Mouse (Mus musculus) splenic B cell, adult 2 months (primary cell): ENCODE data around the gene Ubxn2a.
"Not testable (repeated sequence)": the region's sequence is repeated elsewhere in the genome, so short reads cannot be mapped to it uniquely, and the experiment has no call there.

Experiments
- DNase-seq: peaks from one replicate; pipeline ENCODE4 v3.0.0-alpha.2; 2011; ENCODE audit warnings: low read depth, low spot score
- H3K27me3 ChIP-seq: 2 replicates; pipeline ENCODE4 v1.6.1; 2012; ENCODE audit warnings: mild to moderate bottlenecking, low read length, moderate library complexity, mixed read lengths; ENCODE audit not compliant: control insufficient read depth, poor library complexity, insufficient read depth, severe bottlenecking
- H3K36me3 ChIP-seq: 2 replicates; pipeline ENCODE4 v1.6.1; 2012; ENCODE audit warnings: mild to moderate bottlenecking, low read length, moderate library complexity, mixed read lengths; ENCODE audit not compliant: control insufficient read depth, poor library complexity, insufficient read depth, severe bottlenecking

Ubxn2a gene

DNA sequence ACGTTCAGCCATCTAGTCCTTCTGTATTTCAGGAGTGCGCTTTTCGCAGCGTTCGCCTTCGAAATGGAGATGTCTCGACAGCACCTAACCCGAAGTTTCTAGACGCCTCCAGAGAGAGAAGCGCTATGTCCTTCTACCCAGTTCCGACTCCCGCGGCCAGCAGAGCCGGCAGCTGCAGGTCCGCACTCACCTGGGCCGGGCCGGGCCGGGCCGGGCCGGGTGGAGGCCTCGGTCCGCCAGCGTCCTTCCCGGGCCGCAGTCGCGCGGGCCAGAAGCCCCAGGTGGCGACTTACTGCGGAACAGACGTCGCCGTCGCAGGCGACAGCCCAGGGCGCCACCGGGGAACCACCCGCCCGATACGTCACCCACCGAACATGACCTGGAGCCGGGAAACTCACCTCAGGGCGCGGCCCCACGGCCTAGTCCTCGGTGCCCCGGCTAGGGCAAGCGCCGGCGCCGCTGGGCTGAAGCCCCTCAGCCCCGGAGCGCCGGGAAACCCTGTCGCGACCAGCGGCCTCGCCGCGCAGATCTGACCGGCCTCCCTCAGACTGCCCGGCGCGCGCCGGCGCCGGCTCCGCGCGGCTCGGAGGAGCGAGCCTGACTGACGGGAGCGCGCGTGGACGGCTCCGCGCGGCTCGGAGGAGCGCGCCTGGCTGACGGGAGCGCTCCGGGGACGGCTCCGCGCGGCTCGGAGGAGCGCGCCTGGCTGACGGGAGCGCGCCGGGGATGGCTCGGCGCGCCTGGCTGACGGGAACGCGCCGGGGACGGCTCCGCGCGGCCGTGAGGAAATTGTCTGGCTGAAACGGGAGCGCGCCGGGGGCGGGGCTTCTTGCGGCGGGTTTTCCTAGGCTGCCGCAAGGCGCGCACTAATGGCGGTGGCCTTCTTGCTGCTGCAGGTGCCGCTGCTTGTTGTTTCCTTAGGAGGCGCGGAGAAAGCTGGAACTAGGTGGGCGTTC is at the start of gene Ubxn2a:
Gene Ubxn2a, minus strand, starts transcription at position 755 of the 956 bp plus-strand sequence.
- DNase-seq: peak; percentile 95
- Histone ChIP-seq H3K36me3 (no peaks in the 10 kb centered on the region), H3K27me3 (no peaks in the 10 kb centered on the region)

GRCm38 (mm10) chr12:4953156-4953555 is 45.7 kb upstream of the Ubxn2a start:
- Histone ChIP-seq H3K27me3 (no peaks in the 10 kb centered on the region), H3K36me3 (peaks cover 12% of the 10 kb centered on the region; the same call in 1 of the 2 replicates)
- no peak for DNase-seq

DNA sequence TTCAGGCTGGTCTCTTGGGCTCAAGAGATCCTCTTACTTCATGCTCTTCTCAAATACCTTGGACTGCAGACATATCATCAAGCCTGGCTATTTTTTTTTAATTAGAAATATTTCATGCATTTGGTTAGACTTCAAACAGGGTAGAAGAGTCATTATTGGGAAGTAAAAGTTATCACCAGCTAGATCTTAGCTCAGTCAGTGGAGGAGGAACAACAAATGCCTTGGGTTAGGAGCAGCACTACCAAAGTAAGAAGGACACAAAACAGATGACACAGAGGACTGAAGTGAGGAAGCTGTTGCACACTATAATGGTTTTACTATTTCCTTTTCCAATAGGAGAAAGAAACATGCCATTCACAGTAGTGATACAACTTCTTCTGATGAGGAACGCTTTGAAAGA is 44.8 kb upstream of the Ubxn2a start:
- Histone ChIP-seq H3K27me3 (no peaks in the 10 kb centered on the region), H3K36me3 (peaks cover 13% of the 10 kb centered on the region; the same call in 1 of the 2 replicates)
- DNase-seq: no peak

- no peak for DNase-seq
- H3K27me3 ChIP-seq: no peaks in the 10 kb centered on the region
- no peaks in the 10 kb centered on the region for H3K36me3 ChIP-seq
Measured at GRCm38 (mm10) chr12:4930820-4931548, 23.5 kb upstream of the Ubxn2a start.

DNA sequence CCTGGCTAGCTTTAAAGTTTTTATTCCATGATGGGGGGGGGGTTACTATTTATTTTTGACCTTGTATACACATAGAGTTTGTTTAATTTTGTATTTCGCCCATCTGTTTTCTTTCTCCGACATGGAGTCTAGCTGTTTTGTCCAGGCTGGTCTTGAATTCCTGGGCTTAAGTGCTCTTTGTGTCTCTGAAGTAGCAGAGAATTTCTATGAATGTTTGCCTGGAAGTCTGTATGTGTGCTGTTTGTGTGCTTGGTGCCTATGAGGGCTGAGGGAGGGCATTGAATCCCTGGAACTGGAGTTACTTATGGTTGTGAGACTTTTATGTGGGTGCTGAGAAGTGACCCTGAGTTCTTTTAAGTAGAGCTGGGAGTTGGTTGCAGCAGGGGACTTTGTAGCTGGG is 20.7 kb upstream of the Ubxn2a start:
- Histone ChIP-seq H3K27me3 (no peaks in the 10 kb centered on the region), H3K36me3 (no peaks in the 10 kb centered on the region)
- no peak for DNase-seq

DNA sequence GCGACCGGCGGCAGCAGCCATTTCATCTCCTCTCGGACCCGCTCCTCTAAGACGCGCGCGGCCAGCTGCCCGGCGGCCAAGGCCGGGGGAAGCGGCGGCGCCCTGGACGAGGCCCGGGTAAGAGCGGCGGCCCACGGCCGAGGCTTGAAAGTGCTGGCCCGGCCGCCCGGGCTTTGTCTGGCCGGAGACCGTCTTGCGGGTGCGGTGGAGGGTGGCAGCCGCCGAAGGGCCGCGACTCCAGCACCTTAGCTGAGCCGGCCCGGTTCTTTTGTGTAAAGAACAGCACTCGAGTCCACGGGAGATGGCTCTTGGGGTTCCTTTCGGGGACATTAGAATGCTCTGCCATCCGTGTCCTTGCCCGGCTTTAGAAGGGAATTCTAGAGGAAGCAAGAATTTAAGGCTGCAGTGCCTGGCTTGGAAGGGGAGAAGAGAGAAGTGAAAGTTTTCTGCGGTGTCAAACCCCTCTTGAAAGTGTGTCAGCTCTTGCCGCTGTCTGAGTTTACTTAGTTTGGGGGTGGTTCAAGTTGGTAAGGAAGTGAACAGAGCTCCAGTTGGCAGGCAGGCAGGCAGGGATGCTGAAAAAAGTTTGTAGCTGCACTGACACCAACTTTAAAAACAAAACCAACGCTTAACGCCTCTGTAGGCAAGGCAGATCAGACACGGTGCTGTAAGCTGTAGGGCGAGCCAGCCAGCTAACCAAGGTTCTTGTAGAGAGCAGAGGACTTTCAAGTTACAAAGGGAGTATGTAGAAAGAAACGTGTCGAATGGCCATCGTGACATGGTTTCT is 10.5 kb upstream of the Ubxn2a start:
- DNase-seq: peak; percentile 84
- no peaks in the 10 kb centered on the region; the same call in 1 of the 2 replicates for H3K27me3 ChIP-seq
- H3K36me3 ChIP-seq: no peaks in the 10 kb centered on the region

GRCm38 (mm10) chr12:4916994-4917804 is 9.7 kb upstream of the Ubxn2a start, which contains the start of gene Atad2b:
Gene Atad2b, plus strand, starts transcription at chr12:4917353.
- H3K27me3 ChIP-seq: no peaks in the 10 kb centered on the region; the same call in 1 of the 2 replicates
- H3K36me3 ChIP-seq: no peaks in the 10 kb centered on the region
- DNase-seq: peak; percentile 97

DNA sequence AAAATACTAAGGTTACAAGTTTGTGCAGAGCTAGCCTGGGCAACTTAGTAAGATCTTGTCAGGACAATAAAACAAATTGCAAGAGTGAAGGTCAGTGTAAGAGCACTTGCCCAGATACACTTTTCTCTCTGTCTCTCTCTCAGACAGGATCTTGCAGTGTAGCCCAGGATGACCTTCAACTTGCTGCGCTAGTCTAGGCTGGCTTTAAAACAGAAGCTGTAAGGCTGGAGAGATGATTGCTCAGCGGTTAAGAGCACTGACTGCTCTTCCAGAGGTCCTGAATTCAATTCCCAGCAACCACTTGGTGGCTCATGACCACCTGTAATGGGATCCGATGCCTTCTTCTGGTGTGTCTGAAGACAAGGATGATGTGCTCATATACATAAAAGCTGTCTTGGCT is 7.4 kb upstream of the Ubxn2a start:
- Histone ChIP-seq H3K27me3 (no peaks in the 10 kb centered on the region; the same call in 1 of the 2 replicates), H3K36me3 (no peaks in the 10 kb centered on the region)
- DNase-seq: no peak

GRCm38 (mm10) chr12:4914441-4914840 is 6.9 kb upstream of the Ubxn2a start:
- DNase-seq: no peak
- Histone ChIP-seq H3K27me3 (no peaks in the 10 kb centered on the region; the same call in 1 of the 2 replicates), H3K36me3 (no peaks in the 10 kb centered on the region)

DNA sequence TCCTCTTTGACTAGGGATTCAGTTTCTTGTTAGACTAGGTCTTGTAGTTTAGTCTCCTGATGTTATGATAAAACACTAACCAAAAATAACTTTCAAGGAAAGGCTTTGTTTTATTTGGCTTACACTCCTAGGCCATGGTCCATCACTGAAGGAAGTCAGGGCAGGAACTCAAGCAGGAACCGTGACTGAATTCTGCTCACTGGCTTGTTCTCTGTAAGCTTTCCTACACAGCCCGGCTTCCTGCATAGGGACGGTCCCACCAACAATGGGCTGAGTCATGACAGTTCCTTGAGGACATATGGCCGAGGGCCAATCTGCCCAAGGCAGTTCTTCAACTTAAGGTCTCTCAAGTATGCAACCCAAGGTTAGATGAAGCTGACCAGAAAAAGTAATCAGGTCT is 4.2 kb upstream of the Ubxn2a start:
- DNase-seq: no peak
- H3K27me3 ChIP-seq: no peaks in the 10 kb centered on the region
- H3K36me3 ChIP-seq: no peaks in the 10 kb centered on the region

DNA sequence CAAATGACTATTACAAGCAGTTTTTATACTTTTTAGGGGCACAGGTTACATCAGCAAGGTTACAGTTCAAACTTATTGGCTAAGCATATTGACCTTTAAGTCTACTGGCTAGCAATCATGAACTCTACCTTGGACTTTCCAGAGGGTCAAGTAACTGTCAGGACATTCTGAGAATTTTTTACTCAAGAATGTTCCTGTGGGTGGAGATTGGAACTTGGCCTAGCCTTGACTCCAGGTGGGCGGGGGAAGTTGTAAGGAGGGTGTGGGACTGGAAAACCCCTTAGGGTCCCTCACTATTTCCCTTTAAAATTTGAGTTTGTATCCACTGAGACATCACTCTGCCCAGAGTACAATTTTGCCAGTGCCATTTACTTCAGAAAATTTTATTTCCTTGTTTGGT is 3.0 kb upstream of the Ubxn2a start:
- DNase-seq, H3K36me3 ChIP-seq, H3K27me3 ChIP-seq: not testable (repeated sequence)

- Histone ChIP-seq H3K36me3 (no peaks in the 10 kb centered on the region), H3K27me3 (no peaks in the 10 kb centered on the region)
- DNase-seq: no peak
Measured at GRCm38 (mm10) chr12:4908391-4908790, 886 bp upstream of the Ubxn2a start.

DNA sequence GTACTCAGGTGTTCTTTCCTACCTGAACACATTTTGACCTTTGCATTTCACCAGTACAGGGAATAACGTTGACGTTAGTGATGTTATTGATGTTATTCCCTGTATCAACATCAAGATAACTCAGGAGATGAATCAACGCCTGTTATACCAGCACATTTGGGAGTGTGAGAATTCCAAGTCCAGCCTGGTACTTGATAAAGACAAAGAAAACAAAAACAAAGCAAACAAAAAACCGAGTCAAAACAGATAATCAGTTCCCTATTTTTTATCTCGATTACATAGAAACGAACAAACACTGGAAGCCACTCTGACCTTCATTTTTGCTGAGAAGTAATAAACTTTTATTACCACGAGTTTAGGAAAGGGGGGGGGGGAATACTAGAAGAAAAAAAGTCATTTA is 1.0 kb downstream of the Ubxn2a start:
- H3K27me3 ChIP-seq: no peaks in the 10 kb centered on the region
- H3K36me3 ChIP-seq: no peaks in the 10 kb centered on the region
- no peak for DNase-seq

- DNase-seq: peak; percentile 25
- Histone ChIP-seq H3K36me3 (no peaks in the 10 kb centered on the region), H3K27me3 (no peaks in the 10 kb centered on the region)
Measured at GRCm38 (mm10) chr12:4905946-4906345, 1.6 kb downstream of the Ubxn2a start.
